Mouse (Mus musculus) embryo, embryonic 11.5 days (tissue): ENCODE results near the gene Anln.

Experiments
- DNase-seq: peaks from one replicate; pipeline ENCODE4 v3.0.0-alpha.2; 2012; ENCODE audit warnings: low read depth, low spot score

Gene Anln

GRCm38 (mm10) chr9:22402976-22403375 is 14.0 kb upstream of the Anln start:
- DNase-seq, result no peak

GRCm38 (mm10) chr9:22402001-22402400 is 13.0 kb upstream of the Anln start:
- no peak for DNase-seq

GRCm38 (mm10) chr9:22399021-22399420 is 10.0 kb upstream of the Anln start:
- no peak for DNase-seq

DNA sequence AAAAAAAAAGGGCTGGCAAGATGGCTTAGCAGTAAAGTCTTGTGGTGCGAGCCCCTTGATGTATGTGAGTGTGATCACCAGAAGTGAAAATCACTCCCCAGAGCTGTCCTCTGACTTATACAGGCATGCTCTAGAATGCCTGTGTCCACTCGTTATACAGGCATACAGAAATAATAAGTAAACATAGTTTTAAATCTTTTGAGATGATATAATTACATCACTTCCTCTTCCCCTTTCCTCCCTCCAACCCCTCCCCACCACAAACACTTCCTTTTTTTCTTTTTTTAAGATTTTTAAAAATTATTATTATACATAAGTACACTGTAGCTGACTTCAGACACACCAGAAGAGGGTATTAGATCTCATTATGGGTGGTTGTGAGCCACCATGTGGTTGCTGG is 5.7 kb upstream of the Anln start:
- DNase-seq, result no peak

- no peak for DNase-seq
These were observed 1.4 kb upstream of the Anln start for GRCm38 (mm10) chr9:22390390-22390789.

GRCm38 (mm10) chr9:22389736-22390245 is 803 bp upstream of the Anln start:
- no peak for DNase-seq

GRCm38 (mm10) chr9:22388401-22388980 is 497 bp downstream of the Anln start:
- DNase-seq, result peak; percentile 19

GRCm38 (mm10) chr9:22387901-22388300 is 1.1 kb downstream of the Anln start:
- DNase-seq, result no peak

- no peak for DNase-seq
These were observed 3.1 kb downstream of the Anln start for GRCm38 (mm10) chr9:22385890-22386289.

DNA sequence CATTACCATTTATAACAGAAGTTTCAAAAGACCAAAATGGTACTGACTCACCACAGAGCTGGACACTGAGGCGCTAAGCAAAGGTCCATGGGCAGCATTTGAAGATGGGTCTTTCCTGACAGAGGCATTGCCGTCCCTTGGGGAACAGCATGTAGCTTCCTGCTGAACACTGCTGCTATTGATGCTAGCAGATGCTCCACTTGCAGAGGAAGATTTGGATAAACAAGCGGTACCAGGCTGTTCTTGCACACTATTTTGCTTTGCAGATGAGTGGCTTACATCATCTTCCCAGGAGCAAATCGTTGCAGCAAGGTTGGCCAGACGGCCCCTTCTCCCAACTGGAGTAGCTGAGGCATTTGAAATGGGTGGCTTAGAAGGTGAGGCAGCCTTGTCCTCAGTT is 12.9 kb downstream of the Anln start:
- no peak for DNase-seq

DNA sequence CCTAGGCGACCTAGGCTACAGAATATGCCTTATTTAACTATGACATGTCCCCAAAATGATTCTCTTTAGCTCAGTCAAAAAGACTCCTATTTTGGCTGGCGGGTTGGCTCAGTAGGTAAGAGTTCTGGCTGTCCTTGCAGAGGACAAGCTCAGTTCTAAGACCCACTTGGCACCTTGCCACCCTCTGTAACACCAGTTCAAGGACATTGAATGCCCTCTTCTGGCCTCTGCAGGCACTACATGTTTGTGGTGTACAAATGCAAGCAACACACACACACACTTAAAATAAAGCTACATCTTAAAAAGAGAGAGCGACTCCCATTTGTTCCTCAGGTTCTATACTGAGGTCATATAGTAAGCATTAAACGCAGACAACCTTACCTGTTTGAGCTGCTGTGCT is 16.2 kb downstream of the Anln start:
- DNase-seq, result no peak

- no peak for DNase-seq
These were observed 21.0 kb downstream of the Anln start for GRCm38 (mm10) chr9:22368030-22368429.

- no peak for DNase-seq
These were observed 22.4 kb downstream of the Anln start for GRCm38 (mm10) chr9:22366621-22367020.

- no peak for DNase-seq
These were observed 22.8 kb downstream of the Anln start for GRCm38 (mm10) chr9:22366221-22366620.

GRCm38 (mm10) chr9:22360916-22361315 is 28.1 kb downstream of the Anln start:
- DNase-seq, result no peak

- DNase-seq, result no peak
These were observed 33.1 kb downstream of the Anln start for GRCm38 (mm10) chr9:22355919-22356318.

DNA sequence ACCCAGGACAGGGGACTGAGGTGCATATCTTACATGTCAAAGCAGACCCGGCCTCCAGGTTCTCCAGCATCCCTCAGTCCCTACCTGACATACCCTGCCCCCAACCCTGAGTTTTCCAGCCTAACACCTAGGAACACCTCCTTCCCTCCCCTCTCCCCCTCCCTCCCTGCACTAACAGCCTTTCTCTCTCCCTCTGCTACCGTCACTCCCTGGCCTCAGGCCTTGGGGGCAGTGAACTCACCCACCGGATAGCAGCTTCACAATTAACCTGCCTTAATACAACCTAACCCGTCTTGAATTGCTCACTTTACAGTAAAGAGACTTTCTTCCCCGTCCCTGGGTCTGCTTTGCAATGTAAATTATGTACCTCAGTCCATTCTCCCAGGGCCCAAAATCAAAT is 35.1 kb downstream of the Anln start:
- DNase-seq, result no peak

- no peak for DNase-seq
These were observed 35.5 kb downstream of the Anln start for GRCm38 (mm10) chr9:22353465-22353864.

DNA sequence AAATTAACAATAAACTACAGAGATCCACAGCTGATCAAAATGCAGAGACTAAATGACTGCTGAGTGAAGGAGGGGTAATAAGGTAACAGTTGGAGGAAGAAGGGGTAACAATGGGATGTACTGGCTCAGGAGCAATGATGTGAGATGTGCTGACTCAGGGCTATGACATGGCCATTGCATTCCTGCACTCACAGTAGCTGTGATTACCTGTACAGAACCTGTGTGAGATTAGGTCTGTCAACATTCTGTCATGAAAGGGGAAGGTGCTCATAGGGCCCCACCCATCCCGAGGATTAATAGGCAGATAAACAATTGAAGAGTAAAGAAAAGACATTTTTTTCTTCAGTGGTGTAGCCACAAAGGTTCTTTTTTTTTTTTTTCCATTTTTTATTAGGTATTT is 48.7 kb downstream of the Anln start:
- DNase-seq, result no peak

- DNase-seq, result no peak
These were observed 51.8 kb downstream of the Anln start for GRCm38 (mm10) chr9:22337217-22337616.

GRCm38 (mm10) chr9:22327475-22328387 is 61.3 kb downstream of the Anln start:
- DNase-seq, result peak; percentile 77

GRCm38 (mm10) chr9:22327099-22327474 is 61.9 kb downstream of the Anln start:
- no peak for DNase-seq

DNA sequence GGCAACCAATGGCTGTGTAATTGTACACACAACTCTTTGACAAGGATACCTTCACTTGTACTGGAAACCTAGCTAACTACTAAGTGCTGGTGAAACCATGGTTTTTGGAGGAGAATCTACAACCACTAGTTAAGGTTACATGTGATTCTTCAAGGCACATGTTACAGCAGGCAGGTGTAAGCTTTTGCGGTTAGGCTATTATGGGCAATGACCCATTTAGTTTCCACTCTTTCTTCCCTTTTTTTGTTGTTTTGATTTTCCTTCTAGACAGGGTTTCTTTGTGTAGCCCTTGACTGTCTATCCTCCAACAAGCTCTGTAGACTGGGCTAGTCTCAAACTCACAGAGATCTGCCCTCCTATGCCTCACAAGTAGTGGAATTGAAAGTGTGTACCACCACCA is 64.4 kb downstream of the Anln start:
- no peak for DNase-seq
